Mouse (Mus musculus) heart, embryonic 12.5 days (tissue): ENCODE measurements around the gene Tnfrsf1b. TPM values are rescaled to one million over a fixed set of nuclear protein-coding genes. Genes with fewer than 3 reads are reported as not detected.

Experiments
- ATAC-seq: fragments of 200-750 bp; cut with Nextera tagmentation; 2 replicates; pipeline ENCODE4 v1.8.0; 2017; ENCODE audit warnings: moderate TSS enrichment, moderate library complexity; ENCODE audit not compliant: insufficient number of reproducible peaks, low FRiP score
- H3K27ac ChIP-seq: fragments of 300-500 bp; sonication (generic); 2 replicates; pipeline ENCODE4 v1.5.1; 2016; ENCODE audit warnings: mild to moderate bottlenecking, moderate library complexity; ENCODE audit not compliant: poor library complexity, severe bottlenecking
- H3K27me3 ChIP-seq: fragments of 300-500 bp; sonication (generic); replicated peaks from 2 replicates; pipeline ENCODE4 v1.6.1; 2016; ENCODE audit warnings: mild to moderate bottlenecking, moderate library complexity
- H3K36me3 ChIP-seq: fragments of 300-500 bp; sonication (generic); 2 replicates; pipeline ENCODE4 v1.6.1; 2016; ENCODE audit warnings: mild to moderate bottlenecking, moderate library complexity
- H3K4me1 ChIP-seq: fragments of 300-500 bp; sonication (generic); replicated peaks from 2 replicates; pipeline ENCODE4 v1.6.1; 2016; ENCODE audit warnings: mild to moderate bottlenecking
- H3K4me2 ChIP-seq: fragments of 300-500 bp; sonication (generic); 2 replicates; pipeline ENCODE4 v1.6.1; 2016; ENCODE audit warnings: mild to moderate bottlenecking, moderate library complexity
- H3K4me3 ChIP-seq: fragments of 300-500 bp; sonication (generic); 2 replicates; pipeline ENCODE4 v1.5.1; 2016; ENCODE audit warnings: mild to moderate bottlenecking
- H3K9ac ChIP-seq: fragments of 300-500 bp; sonication (generic); 2 replicates; pipeline ENCODE4 v1.6.1; 2016; ENCODE audit warnings: mild to moderate bottlenecking, moderate library complexity
- H3K9me3 ChIP-seq: fragments of 300-500 bp; sonication (generic); replicated peaks from 2 replicates; pipeline ENCODE4 v1.6.1; 2016; ENCODE audit warnings: mild to moderate bottlenecking, moderate library complexity
- WGBS: fragments of 180-500 bp; shearing (Covaris S2); methylation state at CpG from one replicate; pipeline ENCODE4 v1.1.7; 2016; 5-methylcytosine and 5-hydroxymethylcytosine counted together
- polyA plus RNA-seq: library from polyadenylated mRNA; unstranded; fragments of >200 nt; fragmentation: Nextera tagmentation; extraction: Ambion mirVana; gene quantifications from 2 replicates; pipeline ENCODE4 v1.2.1, GENCODE M21; 2016

The Tnfrsf1b gene
- polyA plus RNA-seq, 1 experiment from 2014 or later, result 3.8 TPM

GRCm38 (mm10) chr4:145207718-145208371 lies 38.8 kb downstream of the Tnfrsf1b start:
- Histone ChIP-seq H3K36me3 (no peaks in the 10 kb centered on the region), H3K9me3 (no peaks in the 10 kb centered on the region), H3K4me1 (0 out of 2 replicates have a peak, but pooled peaks cover 4% of the 10 kb centered on the region), H3K4me2 (no peak overlapping the region), H3K27me3 (no peaks in the 10 kb centered on the region), H3K27ac (no peak overlapping the region), H3K4me3 (no peak overlapping the region), H3K9ac (no peak overlapping the region)
- WGBS, result 77% methylated on average over 3 of the region's 3 CpGs
- ATAC-seq, result no peak

- WGBS, result 80% methylated on average over 8 of the region's 8 CpGs
- no peak overlapping the region for H3K9ac ChIP-seq
- no peak overlapping the region for H3K4me2 ChIP-seq
- H3K36me3 ChIP-seq, result no peaks in the 10 kb centered on the region
- peaks cover 13% of the 10 kb centered on the region for H3K4me1 ChIP-seq
- no peak overlapping the region for H3K4me3 ChIP-seq
- no peaks in the 10 kb centered on the region for H3K9me3 ChIP-seq
- H3K27ac ChIP-seq, result no peak overlapping the region
- ATAC-seq, result no peak
- H3K27me3 ChIP-seq, result no peaks in the 10 kb centered on the region
Observed at GRCm38 (mm10) chr4:145204779-145205178, 41.9 kb downstream of the Tnfrsf1b start.

- H3K27ac ChIP-seq, result no peak overlapping the region
- H3K9ac ChIP-seq, result no peak overlapping the region
- H3K27me3 ChIP-seq, result no peaks in the 10 kb centered on the region
- peaks cover 9% of the 10 kb centered on the region for H3K4me1 ChIP-seq
- H3K9me3 ChIP-seq, result no peaks in the 10 kb centered on the region
- H3K4me3 ChIP-seq, result no peak overlapping the region
- no peak for ATAC-seq
- 41% methylated on average over 2 of the region's 2 CpGs for WGBS
- no peaks in the 10 kb centered on the region for H3K36me3 ChIP-seq
- no peak overlapping the region for H3K4me2 ChIP-seq
Observed at GRCm38 (mm10) chr4:145203305-145203704, 43.4 kb downstream of the Tnfrsf1b start.

GRCm38 (mm10) chr4:145201424-145201823 lies 45.2 kb downstream of the Tnfrsf1b start:
- Histone ChIP-seq H3K27ac (no peak overlapping the region), H3K4me1 (peaks cover 9% of the 10 kb centered on the region), H3K27me3 (no peaks in the 10 kb centered on the region), H3K4me2 (no peak overlapping the region), H3K4me3 (no peak overlapping the region), H3K9ac (no peak overlapping the region), H3K36me3 (no peaks in the 10 kb centered on the region), H3K9me3 (no peaks in the 10 kb centered on the region)
- WGBS, result 60% methylated on average over 3 of the region's 3 CpGs
- no peak for ATAC-seq

GRCm38 (mm10) chr4:145199982-145200699 lies 46.5 kb downstream of the Tnfrsf1b start:
- Histone ChIP-seq H3K9me3 (no peaks in the 10 kb centered on the region), H3K27me3 (no peaks in the 10 kb centered on the region), H3K4me3 (no peak overlapping the region), H3K9ac (no peak overlapping the region), H3K4me1 (peaks cover 11% of the 10 kb centered on the region), H3K27ac (peak overlapping the region; percentile 66; the same call in 1 of the 2 replicates), H3K36me3 (no peaks in the 10 kb centered on the region), H3K4me2 (peak overlapping the region; percentile 40)
- WGBS, result 15% methylated on average over 11 of the region's 11 CpGs
- ATAC-seq, result peak; percentile 79

GRCm38 (mm10) chr4:145196586-145196985 lies 50.1 kb downstream of the Tnfrsf1b start:
- Histone ChIP-seq H3K4me1 (peaks cover 27% of the 10 kb centered on the region), H3K9ac (no peak overlapping the region), H3K4me3 (no peak overlapping the region), H3K9me3 (no peaks in the 10 kb centered on the region), H3K4me2 (no peak overlapping the region), H3K27ac (no peak overlapping the region), H3K27me3 (no peaks in the 10 kb centered on the region), H3K36me3 (no peaks in the 10 kb centered on the region)
- 71% methylated on average over 4 of the region's 4 CpGs for WGBS
- ATAC-seq, result no peak

GRCm38 (mm10) chr4:145195172-145195571 lies 51.5 kb downstream of the Tnfrsf1b start:
- WGBS, result 20% methylated on average over 5 of the region's 5 CpGs
- Histone ChIP-seq H3K27ac (no peak overlapping the region), H3K36me3 (peaks cover 2% of the 10 kb centered on the region), H3K4me1 (peaks cover 19% of the 10 kb centered on the region), H3K9ac (peak overlapping the region; percentile 95; the same call in 1 of the 2 replicates), H3K9me3 (no peaks in the 10 kb centered on the region), H3K4me3 (peak overlapping the region; percentile 97), H3K4me2 (peak overlapping the region; percentile 14; the same call in 1 of the 2 replicates), H3K27me3 (no peaks in the 10 kb centered on the region)
- no peak for ATAC-seq

GRCm38 (mm10) chr4:145194559-145195162 lies 52.0 kb downstream of the Tnfrsf1b start, which contains the start of gene Vps13d:
Gene Vps13d, minus strand, starts transcription at chr4:145195005.
- H3K4me1 ChIP-seq, result peaks cover 18% of the 10 kb centered on the region
- H3K36me3 ChIP-seq, result peaks cover 7% of the 10 kb centered on the region
- H3K9me3 ChIP-seq, result no peaks in the 10 kb centered on the region
- ATAC-seq, result peak; percentile 94
- H3K4me2 ChIP-seq, result peak within 1 kb of the TSS; percentile 78
- no peaks in the 10 kb centered on the region for H3K27me3 ChIP-seq
- peak within 1 kb of the TSS; percentile 82 for H3K27ac ChIP-seq
- peak within 1 kb of the TSS; percentile 97 for H3K4me3 ChIP-seq
- peak within 1 kb of the TSS; percentile 95 for H3K9ac ChIP-seq
- WGBS, result under 1% methylated on average over 53 of the region's 53 CpGs

- H3K4me3 ChIP-seq, result peak overlapping the region; percentile 97
- peak; percentile 56 for ATAC-seq
- H3K4me2 ChIP-seq, result peak overlapping the region; percentile 78
- H3K4me1 ChIP-seq, result peaks cover 18% of the 10 kb centered on the region
- no peaks in the 10 kb centered on the region for H3K27me3 ChIP-seq
- no peaks in the 10 kb centered on the region for H3K9me3 ChIP-seq
- under 1% methylated on average over 10 of the region's 10 CpGs for WGBS
- peaks cover 13% of the 10 kb centered on the region for H3K36me3 ChIP-seq
- H3K9ac ChIP-seq, result peak overlapping the region; percentile 95
- H3K27ac ChIP-seq, result peak overlapping the region; percentile 82
Observed at GRCm38 (mm10) chr4:145193991-145194511, 52.6 kb downstream of the Tnfrsf1b start.

GRCm38 (mm10) chr4:145193406-145193805 lies 53.3 kb downstream of the Tnfrsf1b start:
- Histone ChIP-seq H3K27ac (peak overlapping the region; percentile 82), H3K4me2 (peak overlapping the region; percentile 78), H3K9ac (peak overlapping the region; percentile 95), H3K4me1 (peaks cover 18% of the 10 kb centered on the region), H3K36me3 (peaks cover 18% of the 10 kb centered on the region), H3K4me3 (peak overlapping the region; percentile 97), H3K27me3 (no peaks in the 10 kb centered on the region), H3K9me3 (no peaks in the 10 kb centered on the region)
- ATAC-seq, result no peak
- 54% methylated on average over 3 of the region's 3 CpGs for WGBS

GRCm38 (mm10) chr4:145192686-145193085 lies 54.0 kb downstream of the Tnfrsf1b start:
- Histone ChIP-seq H3K4me2 (no peak overlapping the region), H3K27me3 (no peaks in the 10 kb centered on the region), H3K9ac (no peak overlapping the region), H3K36me3 (peaks cover 22% of the 10 kb centered on the region), H3K4me1 (peaks cover 18% of the 10 kb centered on the region), H3K4me3 (no peak overlapping the region), H3K27ac (no peak overlapping the region), H3K9me3 (no peaks in the 10 kb centered on the region)
- ATAC-seq, result no peak
